In the genomic region with DNA sequence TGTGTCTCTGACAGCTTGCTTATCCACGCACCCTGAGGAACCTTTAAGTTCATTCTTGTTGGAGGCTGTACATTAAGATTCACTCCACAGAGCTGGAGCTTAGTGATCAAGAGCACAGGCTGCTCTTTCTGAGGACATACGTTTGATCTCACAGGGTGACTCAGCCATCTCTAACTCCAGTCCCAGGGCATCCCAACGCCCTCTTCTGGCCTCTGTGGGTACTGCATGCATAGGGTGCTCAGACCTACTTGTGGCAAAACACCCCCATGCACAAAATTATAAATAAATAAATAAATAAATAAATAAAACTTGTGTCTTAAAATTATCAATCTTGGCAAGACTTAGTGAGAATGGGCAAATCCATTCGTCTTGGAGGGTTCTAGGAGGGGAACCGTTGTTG, we compare ENCODE assay signal across 8 mouse cellular contexts. TPM values are rescaled to one million over a fixed set of nuclear protein-coding genes. Genes with fewer than 3 reads are reported as not detected.
DNase-seq lines count a peak whose midpoint lies in the region; ATAC-seq and TF ChIP-seq lines count a peak whose summit lies in the region.

No protein-coding gene starts in this region.

- no peak overlapping the region for H3K4me3 ChIP-seq in kidney, embryonic 14.5 days (ENCODE audit: low read length)
- no peak overlapping the region for H3K4me3 ChIP-seq in forebrain, embryonic 12.5 days (replicated peaks)
- no peak overlapping the region for H3K4me3 ChIP-seq in hindbrain, postnatal 0 days (ENCODE audit: low read length)

- 44% methylated on average over 5 of the region's 5 CpGs for WGBS in kidney, embryonic 14.5 days
- 32% methylated on average over 5 of the region's 5 CpGs for WGBS in forebrain, embryonic 12.5 days
- 25% methylated on average over 5 of the region's 5 CpGs for WGBS in hindbrain, postnatal 0 days

- no peaks in the 10 kb centered on the region for H3K9me3 ChIP-seq in kidney, embryonic 14.5 days (ENCODE audit: control insufficient read depth, low read length)
- H3K9me3 ChIP-seq in forebrain, embryonic 12.5 days, result no peaks in the 10 kb centered on the region
- no peaks in the 10 kb centered on the region for H3K9me3 ChIP-seq in hindbrain, postnatal 0 days (ENCODE audit: low read length)

- no peaks in the 10 kb centered on the region for H3K27me3 ChIP-seq in kidney, embryonic 14.5 days (ENCODE audit: control insufficient read depth, insufficient read depth, low read length)
- no peaks in the 10 kb centered on the region for H3K27me3 ChIP-seq in forebrain, embryonic 12.5 days
- H3K27me3 ChIP-seq in hindbrain, postnatal 0 days (ENCODE audit: insufficient read depth, low read length), result no peaks in the 10 kb centered on the region

- DNase-seq in kidney, adult 18-20 months, result peak; percentile 67
- DNase-seq in brain, adult 2 months (ENCODE audit: low read depth, low spot score), result peak; percentile 92
- DNase-seq in hindbrain, postnatal 0 days (ENCODE audit: low spot score), result peak; percentile 78
- peak; percentile 79 for DNase-seq in liver
- DNase-seq in natural killer cell, adult 2 months (ENCODE audit: low spot score in 2 of 2), result peak; percentile 52 to 70
- peak; percentile 32 to 59 for DNase-seq in thymus, postnatal 10 days (ENCODE audit: low spot score in 2 of 2)

- TF ChIP-seq CTCF in hindbrain, postnatal 0 days (IDR thresholded peaks at IDR 0.05; ENCODE audit: low read depth), result peak; percentile 87

- no peak for ATAC-seq in kidney, embryonic 14.5 days (ENCODE audit: low FRiP score, low TSS enrichment)
- ATAC-seq in forebrain, embryonic 12.5 days (ENCODE audit: low FRiP score), result no peak
- ATAC-seq in hindbrain, postnatal 0 days, result no peak

- H3K4me1 ChIP-seq in kidney, embryonic 14.5 days (ENCODE audit: control insufficient read depth, insufficient read depth, low read length), result no peaks in the 10 kb centered on the region
- peaks cover 56% of the 10 kb centered on the region for H3K4me1 ChIP-seq in forebrain, embryonic 12.5 days
- H3K4me1 ChIP-seq in hindbrain, postnatal 0 days (ENCODE audit: insufficient read depth, low read length), result peaks cover 10% of the 10 kb centered on the region

- H3K27ac ChIP-seq in kidney, embryonic 14.5 days (ENCODE audit: low read depth, low read length), result no peak overlapping the region
- peak overlapping the region; percentile 98 for H3K27ac ChIP-seq in forebrain, embryonic 12.5 days
- H3K27ac ChIP-seq in hindbrain, postnatal 0 days, result peak overlapping the region; percentile 81; the same call in 1 of the 2 replicates

- H3K9ac ChIP-seq in kidney, embryonic 14.5 days (ENCODE audit: low read depth, low read length), result no peak overlapping the region
- H3K9ac ChIP-seq in forebrain, embryonic 12.5 days, result no peak overlapping the region
- no peak overlapping the region for H3K9ac ChIP-seq in hindbrain, postnatal 0 days (replicated peaks; ENCODE audit: low read length)

- no peak overlapping the region for H3K4me2 ChIP-seq in kidney, embryonic 14.5 days (replicated peaks; ENCODE audit: low read depth, low read length)
- H3K4me2 ChIP-seq in forebrain, embryonic 12.5 days, result no peak overlapping the region
- H3K4me2 ChIP-seq in hindbrain, postnatal 0 days (ENCODE audit: low read depth, low read length), result no peak overlapping the region

- no peaks in the 10 kb centered on the region for H3K36me3 ChIP-seq in kidney, embryonic 14.5 days (ENCODE audit: control insufficient read depth, insufficient read depth, low read length)
- no peaks in the 10 kb centered on the region for H3K36me3 ChIP-seq in forebrain, embryonic 12.5 days (replicated peaks)
- no peaks in the 10 kb centered on the region for H3K36me3 ChIP-seq in hindbrain, postnatal 0 days (ENCODE audit: insufficient read depth, low read length)

RNA-seq across cellular contexts. Expression of a gene that starts 8.6 kb away (rescaled TPM):
- not detected in 2 replicates for polyA plus RNA-seq in kidney, embryonic 14.5 days (2014; fragmentation: Nextera tagmentation; extraction: Ambion mirVana)
- polyA plus RNA-seq in forebrain, embryonic 12.5 days (2016; fragmentation: Nextera tagmentation; extraction: Ambion mirVana), result 1.00 and 2.2 TPM in 2 replicates
- not detected in 2 replicates for total RNA-seq in hindbrain, postnatal 0 days (2014; rRNA removed)
- polyA plus RNA-seq in hindbrain, postnatal 0 days (2015; fragmentation: Nextera tagmentation; extraction: Ambion mirVana), result 1.0 and 1.7 TPM in 2 replicates

RNA-seq across cellular contexts. Expression of a gene that starts 28.7 kb away (rescaled TPM):
- polyA plus RNA-seq in kidney, embryonic 14.5 days (2014; fragmentation: Nextera tagmentation; extraction: Ambion mirVana), result 38.2 and 62.2 TPM in 2 replicates
- polyA plus RNA-seq in forebrain, embryonic 12.5 days (2016; fragmentation: Nextera tagmentation; extraction: Ambion mirVana), result 68.8 and 69.4 TPM in 2 replicates
- total RNA-seq in hindbrain, postnatal 0 days (2014; rRNA removed), result 69.6 and 74.4 TPM in 2 replicates
- polyA plus RNA-seq in hindbrain, postnatal 0 days (2015; fragmentation: Nextera tagmentation; extraction: Ambion mirVana), result 133 and 135 TPM in 2 replicates

RNA-seq across cellular contexts. Expression of a gene that starts 59.3 kb away (rescaled TPM):
- polyA plus RNA-seq in kidney, embryonic 14.5 days (2014; fragmentation: Nextera tagmentation; extraction: Ambion mirVana), result 0.26 and 0.89 TPM in 2 replicates
- 0.67 and 0.88 TPM in 2 replicates for polyA plus RNA-seq in forebrain, embryonic 12.5 days (2016; fragmentation: Nextera tagmentation; extraction: Ambion mirVana)
- total RNA-seq in hindbrain, postnatal 0 days (2014; rRNA removed), result 0.25 TPM in 1 of 2 replicates, not detected in the other
- 0.42 and 0.70 TPM in 2 replicates for polyA plus RNA-seq in hindbrain, postnatal 0 days (2015; fragmentation: Nextera tagmentation; extraction: Ambion mirVana)

RNA-seq across cellular contexts. Expression of a gene that starts 59.8 kb away (rescaled TPM):
- 202 and 311 TPM in 2 replicates for polyA plus RNA-seq in kidney, embryonic 14.5 days (2014; fragmentation: Nextera tagmentation; extraction: Ambion mirVana)
- 217 and 221 TPM in 2 replicates for polyA plus RNA-seq in forebrain, embryonic 12.5 days (2016; fragmentation: Nextera tagmentation; extraction: Ambion mirVana)
- total RNA-seq in hindbrain, postnatal 0 days (2014; rRNA removed), result 240 and 253 TPM in 2 replicates
- 201 and 204 TPM in 2 replicates for polyA plus RNA-seq in hindbrain, postnatal 0 days (2015; fragmentation: Nextera tagmentation; extraction: Ambion mirVana)
